Mouse (Mus musculus) neural tube, embryonic 15.5 days (tissue): Measurements from ENCODE around the gene Zfyve1. TPM values are rescaled to one million over a fixed set of nuclear protein-coding genes. Genes with fewer than 3 reads are reported as not detected.

Experiments used
- ATAC-seq: fragments of 200-750 bp; cut with Nextera tagmentation; 2 replicates; pipeline ENCODE4 v1.8.0; 2017; ENCODE audit warnings: mild to moderate bottlenecking, moderate TSS enrichment, moderate library complexity; ENCODE audit not compliant: low FRiP score
- H3K27ac ChIP-seq: fragments of 300-500 bp; sonication (generic); replicated peaks from 2 replicates; pipeline ENCODE4 v1.5.1; 2015; ENCODE audit warnings: mild to moderate bottlenecking, inconsistent platforms
- H3K27me3 ChIP-seq: fragments of 300-500 bp; sonication (generic); replicated peaks from 2 replicates; pipeline ENCODE4 v1.6.1; 2015; ENCODE audit warnings: inconsistent platforms
- H3K36me3 ChIP-seq: fragments of 300-500 bp; sonication (generic); 2 replicates; pipeline ENCODE4 v1.6.1; 2015; ENCODE audit warnings: inconsistent platforms
- H3K4me1 ChIP-seq: fragments of 300-500 bp; sonication (generic); 2 replicates; pipeline ENCODE4 v1.6.1; 2015; ENCODE audit warnings: inconsistent platforms
- H3K4me2 ChIP-seq: fragments of 300-500 bp; sonication (generic); 2 replicates; pipeline ENCODE4 v1.6.1; 2015; ENCODE audit warnings: inconsistent platforms, mild to moderate bottlenecking, moderate library complexity
- H3K4me3 ChIP-seq: fragments of 300-500 bp; sonication (generic); replicated peaks from 2 replicates; pipeline ENCODE4 v1.5.1; 2015; ENCODE audit warnings: mild to moderate bottlenecking, inconsistent platforms
- H3K9ac ChIP-seq: fragments of 300-500 bp; sonication (generic); replicated peaks from 2 replicates; pipeline ENCODE4 v1.6.1; 2015; ENCODE audit warnings: mild to moderate bottlenecking, inconsistent platforms
- H3K9me3 ChIP-seq: fragments of 300-500 bp; sonication (generic); replicated peaks from 2 replicates; pipeline ENCODE4 v1.6.1; 2016; ENCODE audit warnings: inconsistent platforms
- WGBS: fragments of 180-500 bp; shearing (Covaris S2); methylation state at CpG from one replicate; pipeline ENCODE4 v1.1.7; 2015; ENCODE audit warnings: mixed read lengths; 5-methylcytosine and 5-hydroxymethylcytosine counted together
- polyA plus RNA-seq: library from polyadenylated mRNA; unstranded; fragments of >200 nt; fragmentation: Nextera tagmentation; extraction: Ambion mirVana; gene quantifications from 2 replicates; pipeline ENCODE4 v1.2.1, GENCODE M21; 2015

The Zfyve1 gene
- polyA plus RNA-seq, 1 experiment from 2014 or later, result 23.0 TPM

GRCm38 (mm10) chr12:83543997-83544396, 53.0 kb downstream of the Zfyve1 start:
- peaks cover 63% of the 10 kb centered on the region for H3K36me3 ChIP-seq

GRCm38 (mm10) chr12:83536039-83536438, 61.0 kb downstream of the Zfyve1 start:
- Histone ChIP-seq H3K4me1 (peaks cover 5% of the 10 kb centered on the region), H3K27ac (0 out of 2 replicates have a peak overlapping the region, but pooled peaks have one; percentile 7), H3K4me2 (no peak overlapping the region), H3K9ac (no peak overlapping the region), H3K9me3 (no peaks in the 10 kb centered on the region), H3K4me3 (no peak overlapping the region), H3K27me3 (no peaks in the 10 kb centered on the region), H3K36me3 (peaks cover 69% of the 10 kb centered on the region)
- ATAC-seq, result peak; percentile 52; the same call in 1 of the 2 replicates
- WGBS, result 29% methylated on average over 9 of the region's 9 CpGs

More at GRCm38 (mm10) chr12:83543997-83544396, 53.0 kb downstream of the Zfyve1 start:
- no peaks in the 10 kb centered on the region for H3K27me3 ChIP-seq
- no peak for ATAC-seq
- H3K9ac ChIP-seq, result no peak overlapping the region
- H3K4me1 ChIP-seq, result no peaks in the 10 kb centered on the region
- 86% methylated on average over 7 of the region's 7 CpGs for WGBS
- no peak overlapping the region for H3K4me3 ChIP-seq
- H3K9me3 ChIP-seq, result no peaks in the 10 kb centered on the region
- H3K4me2 ChIP-seq, result no peak overlapping the region
- no peak overlapping the region for H3K27ac ChIP-seq

GRCm38 (mm10) chr12:83535428-83535827, 61.6 kb downstream of the Zfyve1 start:
- no peak overlapping the region for H3K4me2 ChIP-seq
- H3K9me3 ChIP-seq, result no peaks in the 10 kb centered on the region
- no peak overlapping the region for H3K9ac ChIP-seq
- no peak overlapping the region for H3K27ac ChIP-seq
- ATAC-seq, result no peak
- 88% methylated on average over 11 of the region's 11 CpGs for WGBS
- peaks cover 5% of the 10 kb centered on the region for H3K4me1 ChIP-seq
- no peaks in the 10 kb centered on the region for H3K27me3 ChIP-seq
- peaks cover 66% of the 10 kb centered on the region for H3K36me3 ChIP-seq
- H3K4me3 ChIP-seq, result no peak overlapping the region

- Histone ChIP-seq H3K4me3 (no peak overlapping the region), H3K27me3 (no peaks in the 10 kb centered on the region), H3K9me3 (no peaks in the 10 kb centered on the region), H3K27ac (no peak overlapping the region), H3K4me2 (no peak overlapping the region), H3K36me3 (peaks cover 60% of the 10 kb centered on the region), H3K9ac (no peak overlapping the region), H3K4me1 (peaks cover 5% of the 10 kb centered on the region)
- no peak for ATAC-seq
- 79% methylated on average over 3 of the region's 3 CpGs for WGBS
Observed at GRCm38 (mm10) chr12:83534190-83534589, 62.8 kb downstream of the Zfyve1 start.

- H3K36me3 ChIP-seq, result peaks cover 49% of the 10 kb centered on the region
- no peaks in the 10 kb centered on the region for H3K9me3 ChIP-seq
- no peak overlapping the region for H3K4me3 ChIP-seq
- WGBS, result 80% methylated on average over 3 of the region's 3 CpGs
- H3K27ac ChIP-seq, result no peak overlapping the region
- peaks cover 5% of the 10 kb centered on the region for H3K4me1 ChIP-seq
- ATAC-seq, result no peak
- H3K4me2 ChIP-seq, result no peak overlapping the region
- H3K27me3 ChIP-seq, result no peaks in the 10 kb centered on the region
- no peak overlapping the region for H3K9ac ChIP-seq
Observed at GRCm38 (mm10) chr12:83532966-83533365, 64.1 kb downstream of the Zfyve1 start.

GRCm38 (mm10) chr12:83531992-83532391, 65.0 kb downstream of the Zfyve1 start:
- Histone ChIP-seq H3K36me3 (peaks cover 46% of the 10 kb centered on the region), H3K27me3 (no peaks in the 10 kb centered on the region), H3K4me3 (no peak overlapping the region), H3K9ac (no peak overlapping the region), H3K4me2 (no peak overlapping the region), H3K27ac (no peak overlapping the region), H3K4me1 (peaks cover 5% of the 10 kb centered on the region), H3K9me3 (no peaks in the 10 kb centered on the region)
- 85% methylated on average over 6 of the region's 6 CpGs for WGBS
- no peak for ATAC-seq

- Histone ChIP-seq H3K4me2 (no peak overlapping the region), H3K36me3 (peaks cover 33% of the 10 kb centered on the region), H3K9me3 (no peaks in the 10 kb centered on the region), H3K4me3 (no peak overlapping the region), H3K4me1 (no peaks in the 10 kb centered on the region), H3K27me3 (no peaks in the 10 kb centered on the region), H3K27ac (no peak overlapping the region), H3K9ac (no peak overlapping the region)
- WGBS, result 93% methylated on average over 5 of the region's 5 CpGs
- no peak for ATAC-seq
Observed at GRCm38 (mm10) chr12:83528665-83529064, 68.4 kb downstream of the Zfyve1 start.

GRCm38 (mm10) chr12:83527816-83528215, 69.2 kb downstream of the Zfyve1 start:
- no peak for ATAC-seq
- Histone ChIP-seq H3K27ac (no peak overlapping the region), H3K27me3 (no peaks in the 10 kb centered on the region), H3K9ac (no peak overlapping the region), H3K36me3 (peaks cover 29% of the 10 kb centered on the region), H3K4me3 (no peak overlapping the region), H3K4me1 (peaks cover 6% of the 10 kb centered on the region; the same call in 1 of the 2 replicates), H3K9me3 (no peaks in the 10 kb centered on the region), H3K4me2 (no peak overlapping the region)
- WGBS, result 42% methylated on average over 6 of the region's 6 CpGs

- no peaks in the 10 kb centered on the region for H3K9me3 ChIP-seq
- H3K27me3 ChIP-seq, result no peaks in the 10 kb centered on the region
- peaks cover 12% of the 10 kb centered on the region; the same call in 1 of the 2 replicates for H3K36me3 ChIP-seq
- no peak overlapping the region for H3K27ac ChIP-seq
- WGBS, result 87% methylated on average over 18 of the region's 18 CpGs
- H3K4me1 ChIP-seq, result peaks cover 23% of the 10 kb centered on the region
- no peak overlapping the region for H3K4me2 ChIP-seq
- no peak overlapping the region for H3K9ac ChIP-seq
- no peak overlapping the region for H3K4me3 ChIP-seq
- no peak for ATAC-seq
Observed at GRCm38 (mm10) chr12:83525822-83526544, 71.0 kb downstream of the Zfyve1 start.

- Histone ChIP-seq H3K27me3 (no peaks in the 10 kb centered on the region), H3K9ac (no peak overlapping the region), H3K4me1 (peaks cover 29% of the 10 kb centered on the region), H3K27ac (no peak overlapping the region), H3K36me3 (0 out of 2 replicates have a peak, but pooled peaks cover 4% of the 10 kb centered on the region), H3K4me3 (no peak overlapping the region), H3K4me2 (no peak overlapping the region), H3K9me3 (no peaks in the 10 kb centered on the region)
- 77% methylated on average over 5 of the region's 5 CpGs for WGBS
- no peak for ATAC-seq
Observed at GRCm38 (mm10) chr12:83524329-83524728, 72.7 kb downstream of the Zfyve1 start.

GRCm38 (mm10) chr12:83523892-83524291, 73.1 kb downstream of the Zfyve1 start:
- Histone ChIP-seq H3K27me3 (no peaks in the 10 kb centered on the region), H3K9me3 (no peaks in the 10 kb centered on the region), H3K4me2 (no peak overlapping the region), H3K27ac (no peak overlapping the region), H3K9ac (no peak overlapping the region), H3K36me3 (0 out of 2 replicates have a peak, but pooled peaks cover 4% of the 10 kb centered on the region), H3K4me1 (peaks cover 29% of the 10 kb centered on the region), H3K4me3 (no peak overlapping the region)
- ATAC-seq, result no peak
- WGBS, result 88% methylated on average over 4 of the region's 4 CpGs

- ATAC-seq, result no peak
- H3K27ac ChIP-seq, result no peak overlapping the region
- H3K4me2 ChIP-seq, result no peak overlapping the region
- no peaks in the 10 kb centered on the region for H3K27me3 ChIP-seq
- no peaks in the 10 kb centered on the region for H3K9me3 ChIP-seq
- H3K36me3 ChIP-seq, result 0 out of 2 replicates have a peak, but pooled peaks cover 4% of the 10 kb centered on the region
- peaks cover 29% of the 10 kb centered on the region for H3K4me1 ChIP-seq
- no peak overlapping the region for H3K4me3 ChIP-seq
- 79% methylated on average over 6 of the region's 6 CpGs for WGBS
- no peak overlapping the region for H3K9ac ChIP-seq
Observed at GRCm38 (mm10) chr12:83523056-83523455, 74.0 kb downstream of the Zfyve1 start.
